Mouse (Mus musculus) forelimb bud, embryonic 11.5 days (tissue): ENCODE data around the gene AC134908.4.
A peak's percentile ranks its signal among the peaks of the same experiment; 100 is the strongest.

Experiments used
- DNase-seq: peaks from one replicate; pipeline ENCODE4 v3.0.0-alpha.2; 2012; ENCODE audit warnings: low read depth, low spot score

AC134908.4 gene

DNA sequence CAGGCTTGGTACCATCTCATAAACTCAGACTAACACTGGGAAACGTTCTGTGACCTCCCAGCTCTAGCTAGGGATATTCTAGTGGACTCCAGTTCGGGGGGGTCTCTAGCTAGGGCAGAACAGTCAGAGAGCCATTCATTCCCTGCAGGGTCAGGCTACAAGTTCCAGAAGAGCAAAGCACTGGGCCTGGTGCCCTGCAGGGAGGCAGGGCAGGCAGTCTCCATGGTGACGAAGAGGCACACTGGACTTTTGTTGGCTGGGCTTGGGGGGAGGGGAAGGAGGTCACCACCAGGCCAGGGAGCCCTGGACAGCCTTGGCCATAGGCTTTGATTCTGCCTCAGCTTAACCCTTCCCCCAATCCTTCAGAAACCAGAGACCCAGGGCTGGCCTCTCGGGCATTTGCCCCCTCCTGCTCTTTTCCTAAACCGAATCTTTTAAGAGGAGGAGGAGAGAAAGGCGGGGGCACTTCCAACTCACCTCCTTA, at the start of gene AC134908.4:
Gene AC134908.4 (minus strand): TSS at position 51 of the 484 bp plus-strand sequence.
- peak; percentile 54 for DNase-seq

DNA sequence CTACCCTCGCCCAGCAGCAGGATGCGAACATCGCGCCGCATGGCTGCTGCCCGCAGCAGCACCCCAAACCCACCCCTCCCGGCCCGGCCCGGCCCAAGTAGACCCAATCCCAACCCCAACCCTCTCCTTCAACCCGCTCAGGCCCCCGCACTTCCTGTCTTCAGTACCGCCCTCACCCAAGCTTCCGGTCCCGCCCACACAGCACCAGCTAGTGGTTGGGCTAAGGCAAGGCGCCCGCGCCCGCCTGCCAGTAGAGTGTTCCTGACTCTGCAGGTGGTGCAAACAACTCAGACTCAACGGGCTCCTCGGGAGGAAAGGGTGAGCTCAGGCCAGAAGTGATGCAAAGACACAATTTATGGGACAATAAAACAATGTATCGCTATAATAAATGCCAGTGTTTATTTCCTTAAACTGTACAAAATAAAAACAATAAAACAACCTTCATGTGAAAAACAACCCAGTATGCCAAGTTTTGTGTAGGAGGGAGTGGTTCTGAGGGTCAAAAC, 49.0 kb upstream of the AC134908.4 start, which contains the start of gene Rhot2:
Gene Rhot2 (minus strand): TSS at position 456 of the 506 bp plus-strand sequence.
- peak; percentile 89 for DNase-seq

DNA sequence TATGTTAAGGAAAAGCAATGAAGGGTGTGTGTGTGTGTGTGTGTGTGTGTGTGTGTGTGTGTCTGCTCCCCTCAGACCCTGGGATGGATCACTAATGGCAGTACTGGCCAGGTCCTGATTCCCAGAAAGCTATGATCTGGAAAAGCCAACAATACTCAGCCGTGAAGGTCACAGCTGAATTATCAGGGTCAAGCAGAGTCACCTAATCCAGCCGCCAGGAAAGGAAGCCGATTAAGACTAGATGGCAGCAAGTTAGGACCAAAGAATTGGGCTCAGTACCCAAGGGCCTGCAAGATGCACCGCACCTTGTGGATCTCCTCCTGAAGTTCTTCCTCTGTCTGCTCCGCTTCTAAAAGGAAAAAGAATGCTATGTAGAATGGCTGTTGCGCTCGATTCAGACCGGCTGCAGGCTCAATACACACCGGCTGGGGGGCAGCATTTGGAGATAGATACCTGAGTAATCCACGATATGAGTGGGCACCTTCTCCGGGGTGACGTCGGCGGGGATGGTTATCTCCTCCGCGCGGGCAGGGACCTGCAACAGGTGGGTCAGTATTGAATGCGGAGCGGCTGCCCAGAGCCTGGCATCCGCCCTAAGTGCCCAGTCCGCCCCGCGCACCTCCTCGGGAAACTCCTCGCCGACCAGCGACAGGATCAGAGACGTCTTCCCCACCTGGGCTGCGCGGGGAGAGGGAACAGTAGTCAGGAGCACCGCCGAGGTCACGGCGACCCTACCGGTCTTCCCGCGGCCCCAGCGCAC, 48.4 kb upstream of the AC134908.4 start:
- DNase-seq: no peak

DNA sequence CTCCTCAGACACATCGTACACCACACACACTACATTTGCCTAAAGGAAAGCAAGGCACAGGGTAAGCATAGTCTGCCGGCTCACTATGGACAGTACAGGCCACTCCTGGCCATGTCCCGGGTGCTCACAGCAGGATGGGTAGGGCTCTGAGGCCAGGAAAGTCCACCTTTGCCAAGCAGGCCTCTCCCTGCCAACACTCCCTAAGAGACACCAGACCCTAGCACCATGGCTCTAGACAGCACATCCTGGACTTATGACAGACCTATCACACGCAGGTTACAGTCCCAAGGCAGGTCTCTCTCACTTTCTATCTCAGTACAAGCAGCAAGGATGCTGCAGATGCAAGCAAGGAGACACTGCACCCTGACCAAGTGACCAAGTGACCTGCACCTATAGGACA, 47.7 kb upstream of the AC134908.4 start:
- DNase-seq: no peak

DNA sequence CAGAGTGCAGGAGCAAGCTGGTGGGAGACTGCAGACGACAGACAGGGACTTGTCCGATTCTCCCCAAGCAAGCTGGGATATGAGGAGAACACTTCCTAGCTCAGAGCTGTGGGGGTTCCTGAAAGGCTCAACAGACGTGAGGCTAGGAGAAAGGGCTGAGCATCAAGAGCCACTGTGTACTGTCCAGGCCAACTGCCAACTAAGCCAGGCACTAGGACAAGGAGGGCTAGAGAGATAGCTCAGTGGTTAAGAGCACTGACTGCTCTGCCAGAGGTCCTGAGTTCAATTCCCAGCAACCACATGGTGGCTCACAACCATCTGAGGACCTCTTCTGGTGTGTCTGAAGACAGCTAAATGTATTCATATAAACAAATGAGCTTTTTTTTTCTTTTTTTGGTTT, 47.0 kb upstream of the AC134908.4 start:
- DNase-seq: no peak

DNA sequence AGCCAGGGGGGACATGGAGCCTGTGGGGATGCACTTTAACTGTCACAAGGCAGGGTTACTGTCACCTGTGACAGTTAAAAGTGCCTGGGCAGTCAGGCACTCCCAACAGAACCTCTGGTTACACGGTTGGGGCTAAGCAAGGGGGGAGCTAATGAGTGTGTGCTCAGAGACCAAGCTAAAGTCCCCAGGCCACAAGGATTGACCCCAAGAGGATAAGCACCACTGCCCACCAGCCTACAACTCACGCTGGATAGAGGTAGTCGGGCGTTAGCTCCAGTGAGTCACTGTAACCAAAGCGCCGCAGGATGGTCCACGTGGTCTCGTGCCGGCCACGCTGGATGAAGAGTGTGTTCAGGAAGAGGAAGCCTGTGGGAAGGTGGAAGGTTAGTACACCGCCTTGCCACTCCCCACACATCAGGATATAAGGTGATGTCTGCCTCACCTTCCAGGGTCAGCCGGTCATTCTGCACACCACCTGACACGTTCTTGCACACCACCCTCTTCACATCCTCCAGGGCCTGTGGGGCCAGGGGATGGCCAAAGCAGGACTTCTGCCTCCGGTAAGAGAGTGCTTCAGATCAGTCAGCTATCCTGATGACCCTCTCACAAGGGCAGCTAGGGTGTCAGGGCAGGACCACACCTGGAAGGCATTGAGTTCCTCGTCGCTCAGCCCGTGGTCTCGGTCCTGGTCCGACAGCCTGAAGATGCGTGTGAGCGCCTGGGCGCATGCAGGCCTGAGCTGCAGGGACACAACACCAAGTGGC, 45.8 kb upstream of the AC134908.4 start, which contains the start of gene Gm20683:
Gene Gm20683 (minus strand): TSS at position 647 of the 764 bp plus-strand sequence.
- DNase-seq: no peak

DNA sequence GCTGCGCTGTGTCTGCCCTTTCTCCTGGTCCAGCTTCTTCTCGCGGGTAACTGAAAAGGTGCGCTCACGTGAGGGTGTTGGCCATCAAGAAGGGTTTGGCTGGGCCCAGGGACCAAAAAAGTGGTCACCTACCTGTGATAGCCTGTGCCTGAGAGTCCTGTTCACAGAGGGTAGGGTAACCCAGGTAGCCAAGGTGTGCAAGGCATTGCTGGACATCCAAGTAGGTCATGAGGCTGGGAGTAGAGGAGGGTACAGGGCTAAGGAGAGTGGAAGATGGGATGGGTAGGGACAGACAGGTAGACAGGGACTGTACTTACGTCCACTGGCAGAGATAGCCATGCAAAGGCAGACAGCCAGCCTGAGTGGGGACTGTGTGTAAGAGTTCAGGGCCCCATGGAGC, 45.1 kb upstream of the AC134908.4 start:
- DNase-seq: no peak

DNA sequence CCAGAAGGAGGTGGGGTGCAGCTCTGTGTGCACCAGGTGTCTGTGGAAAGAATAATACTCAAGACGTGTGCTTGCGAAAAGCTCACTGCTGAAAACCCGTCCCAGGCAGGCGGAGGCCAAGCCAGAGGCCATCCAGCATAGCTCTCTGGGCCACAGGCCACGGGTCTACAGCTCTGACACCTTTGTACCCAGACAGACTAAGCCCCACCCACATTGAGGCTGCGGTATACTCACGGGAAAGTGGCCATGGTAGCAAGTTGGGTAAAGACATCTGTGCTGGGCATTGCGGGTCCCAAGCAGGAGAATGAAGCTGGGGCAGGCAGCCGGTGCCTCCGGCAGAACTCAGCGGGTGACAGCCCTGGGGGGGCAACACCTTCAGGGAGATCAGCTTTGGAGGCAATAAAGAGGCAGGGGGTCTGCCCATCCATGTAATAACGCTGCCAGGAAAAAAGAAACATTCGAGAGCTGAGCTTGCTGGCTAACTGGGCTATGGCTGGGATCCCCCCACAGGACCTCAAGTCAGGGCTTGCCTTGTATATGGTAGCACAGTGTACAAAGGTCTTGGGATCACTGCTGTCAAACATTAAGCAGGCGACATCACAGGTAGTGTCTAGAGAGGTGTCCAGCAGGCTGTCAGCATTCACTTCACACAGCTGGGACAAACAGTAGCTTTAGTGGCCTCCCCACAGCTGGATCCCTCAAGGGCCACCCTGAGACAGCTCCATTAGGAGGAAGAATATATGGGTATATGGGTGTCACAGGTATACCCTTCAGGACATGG, 44.2 kb upstream of the AC134908.4 start:
- DNase-seq: no peak

DNA sequence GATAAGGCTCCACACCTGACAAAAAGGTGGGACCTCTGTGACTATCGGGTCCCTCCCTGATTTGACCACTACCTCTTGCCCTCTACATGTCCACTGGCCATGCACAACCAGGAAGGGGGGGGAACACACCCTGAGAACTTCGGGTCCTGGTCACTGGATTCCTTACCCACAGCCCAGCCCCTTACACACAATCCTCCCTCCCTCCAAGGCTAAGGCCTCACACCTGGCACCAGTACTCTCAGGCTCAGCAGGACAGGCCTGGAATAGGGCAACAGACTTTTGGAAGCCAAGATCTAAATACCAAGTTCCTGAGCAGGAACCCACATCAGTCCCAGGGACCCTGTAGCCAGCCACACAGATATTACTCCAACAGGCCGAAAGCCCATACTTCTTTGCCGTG, 43.4 kb upstream of the AC134908.4 start:
- DNase-seq: no peak

DNA sequence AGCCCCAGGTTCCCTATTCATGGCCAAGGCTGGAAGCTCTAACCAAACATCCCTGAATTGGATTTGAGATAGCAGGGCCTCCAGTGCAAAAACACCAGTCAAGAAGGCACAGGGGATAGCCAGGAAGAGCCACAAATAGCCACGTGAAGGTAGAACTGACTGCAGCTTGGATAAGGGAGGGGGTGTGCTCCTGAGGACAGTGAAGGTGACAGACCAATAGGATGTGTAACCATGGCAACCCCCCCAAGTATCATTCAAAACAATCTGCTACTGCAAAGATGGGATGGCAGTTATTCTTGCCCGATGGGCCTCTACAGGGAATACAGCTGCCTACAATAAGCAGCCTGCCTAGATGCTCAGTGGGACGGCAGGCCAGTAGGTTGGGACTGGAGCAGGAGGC, 42.1 kb upstream of the AC134908.4 start:
- no peak for DNase-seq

DNA sequence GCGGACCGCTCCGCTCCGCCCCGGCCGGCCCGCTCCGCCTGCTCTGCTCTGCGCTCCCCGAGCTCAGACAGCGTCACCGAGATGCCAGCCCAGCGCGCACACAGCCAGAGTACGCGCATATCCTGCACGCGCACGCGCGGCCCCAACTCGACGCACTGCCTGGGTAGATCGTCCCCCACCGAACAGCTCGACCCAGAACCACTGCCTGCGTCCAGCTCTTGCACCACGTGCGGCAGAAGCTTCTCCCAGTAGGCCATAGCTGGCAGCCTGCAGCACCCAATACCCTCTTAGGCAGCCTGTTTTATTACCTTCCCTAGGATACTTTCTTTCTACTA, 41.6 kb upstream of the AC134908.4 start, which contains the start of gene Rhbdl1:
Gene Rhbdl1 (minus strand): TSS at position 220 of the 335 bp plus-strand sequence.
- DNase-seq: no peak

DNA sequence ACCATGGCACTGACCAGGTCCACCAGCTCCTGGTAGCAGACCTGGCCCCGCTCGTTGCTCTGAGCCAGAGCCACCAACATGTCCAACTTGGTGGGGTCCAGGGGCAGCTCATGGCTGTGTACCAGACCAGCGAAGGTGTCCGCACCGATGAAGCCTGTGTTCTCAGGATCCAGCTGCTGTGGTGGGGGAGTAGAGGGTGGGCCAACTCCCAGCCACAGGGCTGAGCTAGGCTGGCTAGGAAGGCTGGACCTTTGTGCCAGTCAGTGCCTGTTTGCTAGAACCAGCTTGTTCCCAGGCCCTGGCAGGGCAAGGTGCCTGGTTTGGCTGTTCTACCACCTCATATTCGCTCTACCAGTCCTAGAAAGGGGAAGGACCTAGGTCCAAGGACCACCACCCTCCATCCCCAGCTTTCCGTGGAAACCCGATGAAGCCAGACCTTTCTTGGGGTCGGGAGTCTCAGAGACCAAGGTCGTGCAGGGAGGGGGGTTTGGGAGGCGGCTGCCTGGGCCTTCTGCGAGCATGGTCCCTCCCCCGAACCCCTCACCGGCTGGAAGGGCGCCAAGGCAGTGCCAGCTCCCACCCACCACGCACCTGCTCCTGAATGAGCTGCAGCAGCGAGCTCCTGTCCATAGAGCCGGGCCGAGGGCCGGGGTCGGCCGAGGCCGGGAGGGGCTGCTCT, 41.1 kb upstream of the AC134908.4 start:
- DNase-seq: no peak

DNA sequence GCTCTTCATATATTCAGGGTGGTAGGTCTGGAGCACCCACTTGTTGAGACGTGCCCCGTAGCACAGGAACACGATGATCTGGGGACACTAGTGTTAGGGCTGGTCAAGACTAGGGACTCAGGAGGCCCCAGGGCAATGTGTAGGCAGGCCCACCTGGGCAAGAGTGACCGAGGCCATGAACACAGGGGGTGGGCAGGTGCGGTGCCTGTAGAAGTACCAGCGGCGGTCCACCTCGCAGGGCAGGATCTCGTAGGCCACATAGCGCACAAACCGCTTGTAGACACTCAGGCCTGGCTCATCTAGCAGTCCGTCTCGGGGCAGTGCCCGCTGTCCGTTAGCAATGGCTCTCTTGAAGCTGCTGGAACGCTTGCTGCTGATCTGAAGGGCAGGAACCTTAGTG, 40.4 kb upstream of the AC134908.4 start:
- DNase-seq: no peak

DNA sequence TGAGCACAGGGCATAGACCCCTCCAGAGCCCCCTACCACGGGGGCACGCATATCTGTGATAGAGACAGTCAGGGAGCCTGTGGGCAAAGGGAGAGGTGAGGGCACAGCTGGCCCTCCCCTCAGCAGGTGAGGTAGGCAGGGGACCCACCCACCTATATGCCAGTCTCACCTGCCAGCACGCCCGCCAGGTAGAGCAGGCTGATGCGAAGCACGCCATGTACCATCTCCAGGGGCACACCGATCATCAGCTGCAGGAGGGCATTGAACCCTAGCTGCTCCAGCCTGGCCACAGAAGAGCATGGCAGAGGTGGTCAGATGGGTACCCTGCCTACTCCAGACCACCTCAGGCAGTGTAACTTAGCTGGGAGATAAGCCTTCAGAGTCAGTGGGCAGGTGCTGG, 39.8 kb upstream of the AC134908.4 start:
- DNase-seq: no peak

DNA sequence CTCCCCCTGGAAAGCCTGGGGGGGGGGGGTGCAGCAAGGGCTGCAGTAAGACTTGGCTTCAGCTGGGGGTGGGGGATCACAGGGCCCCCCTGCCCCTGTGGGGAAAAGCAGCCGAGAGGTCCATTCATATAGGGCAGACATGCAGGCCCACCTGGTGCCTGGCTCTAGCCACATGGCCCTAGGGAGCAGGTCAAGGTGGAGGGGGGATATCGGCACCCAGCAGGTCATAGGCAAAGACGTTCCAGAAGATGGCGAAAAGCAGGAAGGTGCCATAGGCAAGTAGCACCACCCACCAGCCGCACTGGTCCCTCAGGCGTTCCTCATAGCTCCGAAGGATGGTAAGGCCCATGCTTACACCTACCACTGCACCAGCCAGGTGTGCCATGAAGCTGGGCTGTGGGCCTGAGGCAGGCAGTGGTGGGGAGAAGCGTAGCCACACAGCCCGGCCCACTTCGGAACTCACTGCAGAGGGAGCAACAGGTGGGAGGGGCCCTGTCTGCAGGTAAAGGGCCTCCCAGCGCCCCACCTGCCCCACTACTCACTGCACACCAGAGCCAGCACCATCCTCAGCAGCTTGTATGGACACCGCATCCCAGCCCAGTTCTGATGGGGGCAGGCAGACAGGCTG, 39.2 kb upstream of the AC134908.4 start:
- no peak for DNase-seq

DNA sequence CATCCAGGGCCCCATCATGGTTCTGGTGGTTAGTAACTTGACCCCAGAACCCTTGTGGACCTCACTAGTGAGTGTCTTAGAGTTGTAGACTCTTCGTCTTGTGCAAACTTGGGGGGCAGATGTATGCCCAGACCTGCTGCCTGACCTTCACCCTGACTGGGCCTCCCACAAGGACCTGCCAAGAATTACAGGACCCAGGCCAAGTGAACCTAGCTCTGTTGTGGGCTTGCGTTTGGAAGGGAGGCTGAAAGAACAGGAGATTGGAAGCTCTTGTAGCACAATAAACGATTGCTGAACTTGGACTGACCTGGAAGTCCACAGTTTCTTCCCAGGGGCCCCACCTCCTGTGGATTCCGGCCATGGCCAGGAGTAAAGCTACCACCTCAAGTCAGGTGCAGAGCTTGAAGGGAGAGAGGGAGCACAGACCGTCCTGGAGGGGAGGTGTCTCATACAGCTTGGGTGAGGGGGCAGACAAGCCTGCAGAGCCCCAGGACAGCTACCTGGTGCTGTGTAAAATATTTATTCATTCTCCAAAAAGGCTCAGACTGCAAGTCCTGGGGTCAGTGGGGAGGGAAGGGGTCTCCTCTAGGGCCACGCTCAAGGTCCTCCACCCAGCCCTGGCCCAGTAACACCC, 38.6 kb upstream of the AC134908.4 start:
- no peak for DNase-seq

DNA sequence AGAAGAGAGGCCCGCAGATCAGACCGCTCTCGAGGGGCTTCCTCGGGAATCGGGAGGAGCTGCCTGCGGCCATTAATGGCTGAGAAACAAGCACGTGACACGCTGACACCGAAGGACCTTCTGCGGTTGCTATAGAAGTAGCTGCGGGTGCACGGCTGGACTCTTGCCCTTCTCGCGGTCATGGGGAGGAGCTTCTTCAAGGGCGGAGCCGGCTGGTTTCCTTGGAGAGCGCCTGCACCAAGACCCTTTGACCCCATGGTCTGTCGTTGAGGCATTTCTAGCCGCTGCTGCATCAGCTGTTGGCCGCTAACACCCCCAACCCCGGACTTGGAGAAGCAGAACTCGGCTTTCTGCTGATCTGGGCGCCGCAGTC, 37.8 kb upstream of the AC134908.4 start, which contains the start of gene Stub1:
Gene Stub1 (minus strand): TSS at position 114 of the 373 bp plus-strand sequence.
- DNase-seq: peak; percentile 85

DNA sequence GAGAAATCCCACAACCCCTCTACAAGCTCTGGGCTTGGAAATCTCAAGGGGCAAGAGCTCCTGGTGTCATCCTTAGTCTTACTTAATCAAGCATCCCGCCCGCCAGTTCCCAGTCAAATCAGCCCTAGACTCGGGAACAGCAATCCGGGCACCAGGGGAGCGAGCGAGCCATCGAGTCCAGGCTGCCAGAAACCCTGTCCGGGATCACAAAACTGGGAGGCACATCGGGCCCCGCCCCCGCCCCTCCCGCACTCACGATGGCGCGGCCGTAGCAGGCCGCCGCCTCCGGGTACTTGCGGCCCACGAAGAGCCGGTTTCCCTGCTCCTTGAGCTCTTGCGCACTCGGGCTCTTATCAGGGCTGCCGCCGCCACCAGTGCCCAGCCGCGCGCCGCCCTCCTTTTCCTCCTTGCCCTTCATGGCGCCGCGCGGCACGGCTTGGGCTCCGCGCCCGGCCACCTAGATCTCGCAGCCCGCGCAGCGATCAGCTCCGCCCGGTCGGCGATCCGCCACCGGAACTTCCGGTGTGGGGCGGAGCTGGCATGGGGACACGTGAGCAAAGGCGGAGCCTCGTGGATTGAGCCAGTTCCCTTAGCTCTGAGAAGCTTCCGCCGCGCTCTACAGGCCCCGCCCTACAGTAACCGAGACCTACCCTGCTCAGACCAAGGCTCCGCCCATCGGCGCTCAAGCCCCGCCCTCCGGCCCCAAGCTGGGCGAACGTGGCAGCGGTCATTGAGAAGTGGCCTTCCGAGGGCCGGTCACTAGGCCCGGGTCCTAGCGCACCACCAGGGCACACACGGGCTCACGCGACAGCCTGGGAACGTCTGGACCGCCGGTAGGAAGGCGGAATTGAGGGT, 37.2 kb upstream of the AC134908.4 start:
- DNase-seq: peak; percentile 99
